Mouse (Mus musculus) spleen, adult 10 weeks (tissue): ENCODE data around the gene 1700012B07Rik. TPM values are rescaled to one million over a fixed set of nuclear protein-coding genes. Genes with fewer than 3 reads are reported as not detected.

ENCODE experiments used
- polyA plus RNA-seq: library from polyadenylated mRNA; stranded (reverse); fragments of 350-450 nt; fragmentation: Illumina TruSeq; extraction: RNeasy Lipid Tissue Mini Kit (QIAGEN cat#74804); gene quantifications from one replicate; pipeline ENCODE4 v1.2.3, GENCODE M21; 2015; ENCODE audit warnings: low replicate concordance; ENCODE audit not compliant: insufficient read depth

Gene 1700012B07Rik
- not detected for polyA plus RNA-seq

GRCm38 (mm10) chr11:109827946-109828345 is at the start of gene 1700012B07Rik:
Gene 1700012B07Rik, minus strand, starts transcription at chr11:109828046.

Other genes starting within 250 kb of the 1700012B07Rik start
- 10.2 TPM for gene Wipi1, start 216.1 kb downstream of the 1700012B07Rik start, polyA plus RNA-seq
- 242 TPM for gene Prkar1a, start 178.6 kb downstream of the 1700012B07Rik start, polyA plus RNA-seq
- 2.3 TPM for gene Fam20a, start 105.8 kb downstream of the 1700012B07Rik start, polyA plus RNA-seq
- gene Abca8b, start 167.8 kb upstream of the 1700012B07Rik start, polyA plus RNA-seq: 2.0 TPM